Mouse (Mus musculus) cortical plate, adult 2 months (tissue): ENCODE measurements at regions not wholly inside any gene's neighbourhood (a gene's known extent, or its start where the extent isn't known, plus 50 kb on each side); places are given as distances from the start of the nearest gene placed in this dataset.
"Not testable (repeated sequence)": the region's sequence is repeated elsewhere in the genome, so short reads cannot be mapped to it uniquely, and the experiment has no call there.

Experiments used
- H3K27ac ChIP-seq: fragments of 200-500 bp; 2 replicates; pipeline ENCODE4 v1.5.1; 2012; ENCODE audit warnings: low read length, control low read depth, inconsistent platforms; ENCODE audit not compliant: insufficient read depth
- H3K4me1 ChIP-seq: fragments of 200-500 bp; 2 replicates; pipeline ENCODE4 v1.6.1; 2011; ENCODE audit warnings: low read length; ENCODE audit not compliant: control insufficient read depth, insufficient read depth
- H3K4me3 ChIP-seq: fragments of 200-500 bp; 2 replicates; pipeline ENCODE4 v1.5.1; 2011; ENCODE audit warnings: mild to moderate bottlenecking, low read length, control low read depth; ENCODE audit not compliant: insufficient read depth

- H3K4me3 ChIP-seq, H3K4me1 ChIP-seq, H3K27ac ChIP-seq: not testable (repeated sequence)
Observed at GRCm38 (mm10) chr13:61805300-61805699, 235.4 kb upstream of the Cts3 start.

- H3K4me3 ChIP-seq, result peak overlapping the region; percentile 48
- not testable (repeated sequence) for H3K27ac ChIP-seq, H3K4me1 ChIP-seq
Observed at GRCm38 (mm10) chr13:61804168-61804874, 234.4 kb upstream of the Cts3 start.

GRCm38 (mm10) chr13:61803763-61804162 lies 233.8 kb upstream of the Cts3 start:
- H3K4me1 ChIP-seq, H3K27ac ChIP-seq: not testable (repeated sequence)
- peak overlapping the region; percentile 48; the same call in 1 of the 2 replicates for H3K4me3 ChIP-seq

- not testable (repeated sequence) for H3K4me1 ChIP-seq, H3K27ac ChIP-seq, H3K4me3 ChIP-seq
Observed at GRCm38 (mm10) chr13:61763457-61763856, 193.5 kb upstream of the Cts3 start.
